Mouse (Mus musculus) hindlimb bud, embryonic 11.5 days (tissue): ENCODE data around the gene Tdrkh.

Experiments used
- DNase-seq: peaks from one replicate; pipeline ENCODE4 v3.0.0-alpha.2; 2012; ENCODE audit warnings: low read depth, low spot score; ENCODE audit errors: extremely low spot score

Tdrkh gene

GRCm38 (mm10) chr3:94457055-94457454 lies 44.0 kb downstream of the Tdrkh start:
- no peak for DNase-seq

- no peak for DNase-seq
Observed at GRCm38 (mm10) chr3:94459834-94460233, 46.8 kb downstream of the Tdrkh start.

- no peak for DNase-seq
Observed at GRCm38 (mm10) chr3:94463926-94464578, 51.0 kb downstream of the Tdrkh start.

GRCm38 (mm10) chr3:94465632-94466430 lies 52.8 kb downstream of the Tdrkh start:
- DNase-seq, result no peak

- no peak for DNase-seq
Observed at GRCm38 (mm10) chr3:94468931-94469330, 55.9 kb downstream of the Tdrkh start.

GRCm38 (mm10) chr3:94472447-94473114 lies 59.5 kb downstream of the Tdrkh start:
- no peak for DNase-seq

GRCm38 (mm10) chr3:94473115-94473505 lies 60.0 kb downstream of the Tdrkh start:
- DNase-seq, result no peak

GRCm38 (mm10) chr3:94473567-94474232 lies 60.6 kb downstream of the Tdrkh start:
- DNase-seq, result no peak

- no peak for DNase-seq
Observed at GRCm38 (mm10) chr3:94476301-94477035, 63.4 kb downstream of the Tdrkh start.

- DNase-seq, result no peak
Observed at GRCm38 (mm10) chr3:94477444-94477843, 64.4 kb downstream of the Tdrkh start.

- DNase-seq, result no peak
Observed at GRCm38 (mm10) chr3:94477981-94478422, 64.9 kb downstream of the Tdrkh start, which contains the start of gene Celf3. Celf3 (plus strand) TSS chr3:94478295.

- no peak for DNase-seq
Observed at GRCm38 (mm10) chr3:94478591-94479169, 65.6 kb downstream of the Tdrkh start.

GRCm38 (mm10) chr3:94479564-94479963 lies 66.5 kb downstream of the Tdrkh start:
- no peak for DNase-seq

GRCm38 (mm10) chr3:94480291-94480884 lies 67.3 kb downstream of the Tdrkh start, which contains the start of gene Riiad1:
Riiad1 (minus strand) TSS chr3:94480341.
- DNase-seq, result no peak

GRCm38 (mm10) chr3:94481429-94481828 lies 68.4 kb downstream of the Tdrkh start:
- DNase-seq, result no peak

GRCm38 (mm10) chr3:94482764-94483385 lies 69.8 kb downstream of the Tdrkh start:
- no peak for DNase-seq

GRCm38 (mm10) chr3:94483790-94484439 lies 70.8 kb downstream of the Tdrkh start:
- DNase-seq, result no peak
